Mouse (Mus musculus) CH12.LX (cell line): Measurements from ENCODE around the gene Apopt1. TPM values are rescaled to one million over a fixed set of nuclear protein-coding genes. Genes with fewer than 3 reads are reported as not detected.

ENCODE experiments used
- DNase-seq: peaks from one replicate; pipeline ENCODE4 v3.0.0-alpha.2; 2013; ENCODE audit errors: extremely low read depth
- H3K27ac ChIP-seq: 2 replicates; pipeline ENCODE4 v1.5.1; 2012; ENCODE audit warnings: low read depth, mild to moderate bottlenecking, control low read depth, moderate library complexity; ENCODE audit not compliant: insufficient read depth
- H3K27me3 ChIP-seq: replicated peaks from 2 replicates; pipeline ENCODE3; 2012; ENCODE audit warnings: inconsistent platforms
- H3K36me3 ChIP-seq, 2 experiments: replicated peaks in 1 of 2; 2 replicates each; pipeline versions ENCODE3 to v1.6.1; 2012; ENCODE audit warnings: inconsistent platforms in 1 of 2, low read length in 1 of 2, mild to moderate bottlenecking in 1 of 2, mixed read lengths in 1 of 2, moderate library complexity in 1 of 2; ENCODE audit not compliant: control insufficient read depth in 1 of 2, insufficient read depth in 1 of 2
- H3K4me1 ChIP-seq, 2 experiments: 2 replicates each; pipeline ENCODE4 v1.6.1; 2012; ENCODE audit warnings: inconsistent platforms in 1 of 2, moderate library complexity in 1 of 2; ENCODE audit not compliant: insufficient read depth in 2 of 2, control insufficient read depth in 1 of 2
- H3K4me2 ChIP-seq: 2 replicates; pipeline ENCODE4 v1.6.1; 2012; ENCODE audit warnings: low read depth, mild to moderate bottlenecking, control low read depth; ENCODE audit not compliant: poor library complexity, insufficient read depth, severe bottlenecking
- H3K4me3 ChIP-seq, 3 experiments: fragments of 150-350 bp in 1 of 3; sonication (generic) in 1 of 3; replicated peaks in 1 of 3; 2 replicates each; pipeline versions ENCODE3 to v1.5.1; 2011 to 2012; ENCODE audit warnings: low read depth in 2 of 3, low read length in 2 of 3, mild to moderate bottlenecking in 2 of 3, moderate library complexity in 2 of 3, control low read depth in 1 of 3, improper control_type of control experiment in 1 of 3, inconsistent platforms in 1 of 3, mixed read lengths in 1 of 3; ENCODE audit not compliant: poor library complexity in 1 of 3
- H3K79me2 ChIP-seq: replicated peaks from 2 replicates; pipeline ENCODE4 v1.6.1; 2012; ENCODE audit warnings: mild to moderate bottlenecking, moderate library complexity; ENCODE audit not compliant: control insufficient read depth, poor library complexity, insufficient read depth, severe bottlenecking; ENCODE audit errors: extremely low read depth
- H3K9ac ChIP-seq: 2 replicates; pipeline ENCODE4 v1.6.1; 2012; ENCODE audit warnings: low read depth, mild to moderate bottlenecking, control low read depth, moderate library complexity; ENCODE audit not compliant: insufficient read depth
- H3K9me3 ChIP-seq: replicated peaks from 2 replicates; pipeline ENCODE3; 2012; ENCODE audit warnings: low read length, inconsistent platforms, mixed read lengths
- CHD1 ChIP-seq: IDR thresholded peaks from 2 replicates; pipeline ENCODE4 v1.6.1; 2012; ENCODE audit warnings: low read depth, low read length, improper control_type of control experiment, inconsistent platforms
- MAZ ChIP-seq: IDR thresholded peaks from 2 replicates; pipeline ENCODE4 v1.6.1; 2012; ENCODE audit warnings: low read depth, mild to moderate bottlenecking, inconsistent platforms, low read length, improper control_type of control experiment, moderate library complexity
- MEF2A ChIP-seq: IDR thresholded peaks from 2 replicates; pipeline ENCODE4 v1.6.1; 2014; ENCODE audit warnings: low read depth, mild to moderate bottlenecking, inconsistent platforms, low read length, improper control_type of control experiment, borderline replicate concordance
- MXI1 ChIP-seq: IDR thresholded peaks from 2 replicates; pipeline ENCODE4 v1.6.1; 2011; ENCODE audit warnings: mild to moderate bottlenecking, low read depth, low read length, improper control_type of control experiment
- NRF1 ChIP-seq: IDR thresholded peaks from 2 replicates; pipeline ENCODE4 v1.6.1; 2014; ENCODE audit warnings: low read depth, mild to moderate bottlenecking, inconsistent platforms, low read length, improper control_type of control experiment, moderate library complexity
- PAX5 ChIP-seq: IDR thresholded peaks from 2 replicates; pipeline ENCODE4 v1.6.1; 2012; ENCODE audit warnings: low read length, inconsistent platforms, mixed read lengths
- POLR2A ChIP-seq: IDR thresholded peaks from 2 replicates; pipeline ENCODE4 v1.6.1; 2011; ENCODE audit warnings: low read depth, mild to moderate bottlenecking, improper control_type of control experiment, low read length
- POLR2AphosphoS2 ChIP-seq: IDR thresholded peaks from 2 replicates; pipeline ENCODE4 v1.6.1; 2011; ENCODE audit warnings: low read depth, low read length, improper control_type of control experiment
- RAD21 ChIP-seq: IDR thresholded peaks from 2 replicates; pipeline ENCODE4 v1.6.1; 2011; ENCODE audit warnings: low read depth, mild to moderate bottlenecking, low read length, improper control_type of control experiment, moderate library complexity
- RCOR1 ChIP-seq: conservative IDR thresholded peaks from 2 replicates; pipeline ENCODE4 v1.6.1; 2012; ENCODE audit warnings: low read depth, mild to moderate bottlenecking, inconsistent platforms, low read length, improper control_type of control experiment
- TBP ChIP-seq: conservative IDR thresholded peaks from 2 replicates; pipeline ENCODE4 v1.6.1; 2011; ENCODE audit warnings: low read depth, low read length, improper control_type of control experiment
- TCF12 ChIP-seq: IDR thresholded peaks from 2 replicates; pipeline ENCODE4 v1.6.1; 2014; ENCODE audit warnings: low read depth, mild to moderate bottlenecking, inconsistent platforms, low read length, improper control_type of control experiment
- USF1 ChIP-seq: IDR thresholded peaks from 2 replicates; pipeline ENCODE4 v1.6.1; 2014; ENCODE audit warnings: low read depth, mild to moderate bottlenecking, inconsistent platforms, low read length, improper control_type of control experiment
- ZC3H11A ChIP-seq: IDR thresholded peaks from 2 replicates; pipeline ENCODE4 v1.6.1; 2012; ENCODE audit warnings: low read depth, mild to moderate bottlenecking, inconsistent platforms, low read length, improper control_type of control experiment
- ZKSCAN1 ChIP-seq: IDR thresholded peaks from 2 replicates; pipeline ENCODE4 v1.6.1; 2012; ENCODE audit warnings: low read depth, inconsistent platforms, low read length, improper control_type of control experiment, borderline replicate concordance
- ZNF384 ChIP-seq: IDR thresholded peaks from 2 replicates; pipeline ENCODE4 v1.6.1; 2012; ENCODE audit warnings: low read depth, low read length, improper control_type of control experiment, inconsistent platforms
- dilution Hi-C: fragments of 300-500 bp; cut with MboI; formaldehyde crosslinking; loops from 2 replicates; pipeline ENCODE4 v1.14.3; 2020; ENCODE audit warnings: low sequenced_read_pairs; ENCODE audit not compliant: extremely low pct_unique_long_range_greater_than_20kb, extremely low pct_ligation_motif_present
- in situ Hi-C: fragments of 300-500 bp; cut with MboI; formaldehyde crosslinking; loops from 3 replicates; pipeline ENCODE4 v1.14.3; 2019; ENCODE audit warnings: low sequenced_read_pairs, low pct_ligation_motif_present, low pct_unique_long_range_greater_than_20kb, mixed read lengths
- polyA plus RNA-seq: library from polyadenylated mRNA; unstranded; fragments of >175 nt; gene quantifications from 2 replicates; pipeline ENCODE4 v1.2.1, GENCODE M21; 2012; ENCODE audit warnings: low read depth; ENCODE audit not compliant: insufficient read length
- total RNA-seq, 2 experiments: library from RNA; depleted of rRNA; stranded (reverse); fragments of 300-350 nt in 1 of 2; fragments of >200 nt in 1 of 2; gene quantifications; 2 replicates each; pipeline ENCODE4 v1.2.3; 2012 to 2014

Apopt1 gene
- total and polyA plus RNA-seq, 3 experiments, result 36.0 to 49.1 (median 43.6) TPM

GRCm38 (mm10) chr12:111724638-111725337 lies 11.7 kb downstream of the Apopt1 start:
- Histone ChIP-seq H3K27me3 (no peaks in the 10 kb centered on the region), H3K79me2 (no peaks in the 10 kb centered on the region), H3K9ac (no peak overlapping the region), H3K9me3 (peaks cover under 1% of the 10 kb centered on the region), H3K4me3 (no peak overlapping the region), H3K4me2 (no peak overlapping the region)
- no peak for DNase-seq
- dilution Hi-C loops (no loop called here), in situ Hi-C loops (no loop called here)
- TF ChIP-seq RAD21 (no peak), POLR2A (no peak), ZC3H11A (no peak), PAX5 (no peak), ZKSCAN1 (no peak)
- TF ChIP-seq, all 38 proteins: peak for 0
- Histone ChIP-seq H3K36me3 (peaks cover 39 to 73% of the 10 kb centered on the region in 2 experiments), H3K4me1 (peaks cover 0 to 5% of the 10 kb centered on the region in 2 experiments; a peak in 1 of 4 replicates), H3K27ac (no peak overlapping the region)

- Histone ChIP-seq H3K4me2 (no peak overlapping the region), H3K4me3 (no peak overlapping the region), H3K79me2 (no peaks in the 10 kb centered on the region), H3K4me1 (no peaks in the 10 kb centered on the region), H3K27ac (no peak overlapping the region), H3K27me3 (no peaks in the 10 kb centered on the region), H3K36me3 (peaks cover 45 to 70% of the 10 kb centered on the region in 2 experiments), H3K9me3 (peaks cover 2% of the 10 kb centered on the region), H3K9ac (no peak overlapping the region)
- in situ Hi-C loops (no loop called here), dilution Hi-C loops (no loop called here)
- no peak for DNase-seq
- no peak for TF ChIP-seq MXI1
- no peak for TF ChIP-seq MEF2A
- no peak for TF ChIP-seq ZNF384
- no peak for TF ChIP-seq CHD1
- TF ChIP-seq TBP, result no peak
- TF ChIP-seq NRF1, result no peak
- TF ChIP-seq ZC3H11A, result no peak
- TF ChIP-seq ZKSCAN1, result no peak
- no peak for TF ChIP-seq TCF12
- TF ChIP-seq USF1, result no peak
- no peak for TF ChIP-seq MAZ
- TF ChIP-seq RCOR1, result no peak
- no peak for TF ChIP-seq POLR2AphosphoS2
Measured at GRCm38 (mm10) chr12:111725338-111726121, 12.5 kb downstream of the Apopt1 start.
